Mouse (Mus musculus): Measurements from ENCODE around the gene Aatk. TPM values are rescaled to one million over a fixed set of nuclear protein-coding genes. Genes with fewer than 3 reads are reported as not detected.

The Aatk gene
- total RNA-seq, 2 experiments from 2014 or later = 30.1 to 30.9 TPM

Small RNA genes within 50 kb of the gene (microRNA-seq; reads per million reads assigned to microRNA genes)
- not detected for gene Gm25948
- not detected for gene Mir3065
- not detected for gene Mir338

Other genes starting within 250 kb of the Aatk start
- 10 to 100 TPM; 51.4 to 54.3 TPM for gene Chmp6, start 133.7 kb downstream of the Aatk start, total RNA-seq (2021)
- gene Baiap2, start 104.4 kb downstream of the Aatk start, total RNA-seq (2021) = 10 to 100 TPM; 24.1 to 26.5 TPM
- gene Cep131, start 39.7 kb upstream of the Aatk start, total RNA-seq (2021) = 100 to 1,000 TPM; 247 to 275 TPM
- gene Tepsin, start 51.6 kb upstream of the Aatk start, total RNA-seq (2021) = 10 to 100 TPM; 14.8 to 16.9 TPM
- gene Ndufaf8, start 51.8 kb upstream of the Aatk start, total RNA-seq (2021) = 10 to 100 TPM; 50.2 to 53.5 TPM
- gene Slc38a10, start 104.2 kb upstream of the Aatk start, total RNA-seq (2021) = 100 to 1,000 TPM; 132 to 147 TPM
- 10 to 100 TPM; 25.3 to 26.7 TPM for gene Bahcc1, start 185.8 kb upstream of the Aatk start, total RNA-seq (2021)